Comparison of ENCODE assay signal across 16 mouse cellular contexts in the genomic region with DNA sequence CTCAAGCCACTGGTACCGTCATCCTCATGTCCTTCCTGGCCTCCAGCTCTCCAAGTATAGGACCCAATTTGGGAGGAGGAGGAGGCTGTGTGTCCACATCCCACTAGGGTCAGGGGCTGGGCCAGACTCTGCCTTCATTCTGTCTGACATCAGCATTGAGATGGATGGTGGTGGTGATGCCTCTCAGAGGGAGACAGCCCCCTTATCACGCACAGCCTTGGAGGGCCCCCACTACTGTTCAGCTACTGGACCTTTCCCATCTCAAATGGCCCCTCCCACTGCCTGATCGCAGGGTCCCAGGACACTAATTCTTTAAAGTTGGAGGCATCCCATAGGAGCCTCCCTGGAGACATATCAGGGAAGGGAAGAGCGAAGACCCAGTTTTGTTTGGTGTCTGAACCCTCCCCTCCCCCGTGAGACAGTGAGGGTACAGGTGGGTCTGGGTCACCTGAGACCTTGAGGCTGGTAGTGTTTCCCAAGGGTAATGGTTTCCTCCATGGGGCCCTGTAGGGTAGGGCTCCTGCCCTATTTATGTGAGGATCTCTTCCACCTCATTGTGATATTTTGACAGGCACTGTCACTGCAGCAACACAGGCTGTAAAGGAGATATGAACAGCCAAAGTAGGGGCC. TPM values are rescaled to one million over a fixed set of nuclear protein-coding genes. Genes with fewer than 3 reads are reported as not detected.
DNase-seq lines count a peak whose midpoint lies in the region; ATAC-seq lines count a peak whose summit lies in the region.
"Had no signal": no experiment of that assay in that cellular context is flagged by ENCODE, and none has a peak within 500 bp of the region (broad histone marks: within the 10 kb centered on the region; RNA-seq: fewer than 3 reads in every experiment).

No protein-coding gene starts in this region.

- H3K9me3 ChIP-seq in embryonic facial prominence, embryonic 13.5 days = no peaks in the 10 kb centered on the region
- H3K9me3 ChIP-seq in embryonic facial prominence, embryonic 10.5 days = no peaks in the 10 kb centered on the region
- no peaks in the 10 kb centered on the region for H3K9me3 ChIP-seq in heart, embryonic 14.5 days (ENCODE audit: control insufficient read depth, low read length)
- H3K9me3 ChIP-seq in liver, embryonic 12.5 days (replicated peaks) = no peaks in the 10 kb centered on the region
- no peaks in the 10 kb centered on the region for H3K9me3 ChIP-seq in liver, embryonic 11.5 days (ENCODE audit: control insufficient read depth, low read length)
- H3K9me3 ChIP-seq: embryonic facial prominence, embryonic 15.5 days; forebrain, embryonic 10.5 days; heart, embryonic 15.5 days; hindbrain, embryonic 10.5 days; intestine, embryonic 15.5 days had no signal

- H3K4me2 ChIP-seq in embryonic facial prominence, embryonic 13.5 days = no peak overlapping the region
- H3K4me2 ChIP-seq in heart, embryonic 14.5 days (ENCODE audit: low read length) = no peak overlapping the region
- no peak overlapping the region for H3K4me2 ChIP-seq in liver, embryonic 12.5 days
- no peak overlapping the region for H3K4me2 ChIP-seq in liver, embryonic 11.5 days
- H3K4me2 ChIP-seq: embryonic facial prominence, embryonic 15.5 days; heart, embryonic 15.5 days; hindbrain, embryonic 14.5 days; intestine, embryonic 15.5 days had no signal

- no peak for DNase-seq in embryonic facial prominence, embryonic 10.5 days (ENCODE audit: low spot score)
- DNase-seq in heart, postnatal 14 days = no peak
- DNase-seq in liver, embryonic 11.5 days (ENCODE audit: low spot score) = no peak
- no peak for DNase-seq in adrenal gland, adult (ENCODE audit: inconsistent age in 2 of 2, low spot score in 1 of 2)
- DNase-seq: cerebellum, adult 11 months; kidney, adult 18-20 months had no signal

- intact Hi-C loops in heart, postnatal 14 days (cut with DNase I) = loop anchor here (5.0 kb wide), 1 partner anchor 81 kb away; no protein-coding TSS in a partner anchor

- no peak overlapping the region for H3K27ac ChIP-seq in embryonic facial prominence, embryonic 13.5 days
- H3K27ac ChIP-seq in embryonic facial prominence, embryonic 10.5 days (replicated peaks) = no peak overlapping the region
- no peak overlapping the region for H3K27ac ChIP-seq in heart, embryonic 14.5 days (replicated peaks in 1 of 2; ENCODE audit: control insufficient read depth in 1 of 2, insufficient read depth in 1 of 2, low read depth in 2 of 2, low read length in 2 of 2)
- H3K27ac ChIP-seq in liver, embryonic 12.5 days = no peak overlapping the region
- no peak overlapping the region for H3K27ac ChIP-seq in liver, embryonic 11.5 days (ENCODE audit: low read depth, low read length)
- H3K27ac ChIP-seq: forebrain, embryonic 10.5 days; heart, embryonic 15.5 days; hindbrain, embryonic 10.5 days; hindbrain, embryonic 14.5 days; intestine, embryonic 15.5 days had no signal

- H3K27me3 ChIP-seq in embryonic facial prominence, embryonic 13.5 days = no peaks in the 10 kb centered on the region
- no peaks in the 10 kb centered on the region for H3K27me3 ChIP-seq in embryonic facial prominence, embryonic 10.5 days (replicated peaks; ENCODE audit: low read depth, poor library complexity, severe bottlenecking)
- no peaks in the 10 kb centered on the region for H3K27me3 ChIP-seq in heart, embryonic 14.5 days (ENCODE audit: control insufficient read depth, insufficient read depth, low read length)
- 0 out of 2 replicates have a peak, but pooled peaks cover 3% of the 10 kb centered on the region for H3K27me3 ChIP-seq in liver, embryonic 12.5 days (replicated peaks)
- no peaks in the 10 kb centered on the region for H3K27me3 ChIP-seq in liver, embryonic 11.5 days (replicated peaks; ENCODE audit: control insufficient read depth, insufficient read depth, low read length)
- H3K27me3 ChIP-seq: embryonic facial prominence, embryonic 15.5 days; heart, embryonic 15.5 days; intestine, embryonic 15.5 days had no signal

- H3K4me3 ChIP-seq in embryonic facial prominence, embryonic 13.5 days = no peak overlapping the region
- H3K4me3 ChIP-seq in embryonic facial prominence, embryonic 10.5 days = no peak overlapping the region
- H3K4me3 ChIP-seq in heart, embryonic 14.5 days (ENCODE audit: control insufficient read depth in 1 of 2, insufficient read depth in 1 of 2, low read depth in 1 of 2, low read length in 2 of 2) = no peak overlapping the region
- no peak overlapping the region for H3K4me3 ChIP-seq in liver, embryonic 12.5 days
- H3K4me3 ChIP-seq in liver, embryonic 11.5 days (ENCODE audit: low read depth, low read length) = no peak overlapping the region
- H3K4me3 ChIP-seq: embryonic facial prominence, embryonic 15.5 days; erythroblast, embryonic 14.5 days; forebrain, embryonic 10.5 days; heart, embryonic 15.5 days; hindbrain, embryonic 10.5 days; intestine, embryonic 15.5 days had no signal

- H3K36me3 ChIP-seq in embryonic facial prominence, embryonic 13.5 days = peaks cover 47% of the 10 kb centered on the region
- peaks cover 58% of the 10 kb centered on the region for H3K36me3 ChIP-seq in embryonic facial prominence, embryonic 10.5 days (replicated peaks)
- peaks cover 56% of the 10 kb centered on the region for H3K36me3 ChIP-seq in heart, embryonic 14.5 days (ENCODE audit: control insufficient read depth, insufficient read depth, low read length)
- peaks cover 52% of the 10 kb centered on the region for H3K36me3 ChIP-seq in liver, embryonic 12.5 days
- peaks cover 34% of the 10 kb centered on the region for H3K36me3 ChIP-seq in liver, embryonic 11.5 days (ENCODE audit: control insufficient read depth, insufficient read depth, low read length)

- no peaks in the 10 kb centered on the region for H3K4me1 ChIP-seq in embryonic facial prominence, embryonic 13.5 days
- H3K4me1 ChIP-seq in embryonic facial prominence, embryonic 10.5 days = peaks cover 19% of the 10 kb centered on the region
- H3K4me1 ChIP-seq in heart, embryonic 14.5 days (ENCODE audit: control insufficient read depth in 2 of 2, insufficient read depth in 2 of 2, low read length in 2 of 2) = peaks cover 0 to 10% of the 10 kb centered on the region in 2 experiments; a peak in 3 of 4 replicates
- H3K4me1 ChIP-seq in liver, embryonic 12.5 days = no peaks in the 10 kb centered on the region; the same call in 1 of the 2 replicates
- H3K4me1 ChIP-seq in liver, embryonic 11.5 days (replicated peaks; ENCODE audit: control insufficient read depth, insufficient read depth, low read length) = no peaks in the 10 kb centered on the region
- H3K4me1 ChIP-seq: embryonic facial prominence, embryonic 15.5 days; intestine, embryonic 15.5 days had no signal

- ATAC-seq in embryonic facial prominence, embryonic 13.5 days (ENCODE audit: insufficient number of reproducible peaks, insufficient read depth, low FRiP score, low TSS enrichment, low read depth) = 0 out of 2 replicates have a peak, but pooled peaks have one; percentile 18
- 0 out of 2 replicates have a peak, but pooled peaks have one; percentile 28 for ATAC-seq in heart, embryonic 14.5 days (ENCODE audit: insufficient number of reproducible peaks, insufficient read depth, low FRiP score, low read depth)
- ATAC-seq in liver, embryonic 12.5 days = peak; percentile 20; the same call in 1 of the 2 replicates
- ATAC-seq in liver, embryonic 11.5 days (replicated peaks; ENCODE audit: low FRiP score) = no peak; the same call in 1 of the 2 replicates
- ATAC-seq: intestine, embryonic 15.5 days had no signal

- no peak overlapping the region for H3K9ac ChIP-seq in embryonic facial prominence, embryonic 13.5 days
- no peak overlapping the region for H3K9ac ChIP-seq in heart, embryonic 14.5 days (ENCODE audit: low read length)
- no peak overlapping the region for H3K9ac ChIP-seq in liver, embryonic 12.5 days
- no peak overlapping the region for H3K9ac ChIP-seq in liver, embryonic 11.5 days (ENCODE audit: low read depth, low read length)
- H3K9ac ChIP-seq: embryonic facial prominence, embryonic 15.5 days; heart, embryonic 15.5 days; hindbrain, embryonic 14.5 days; intestine, embryonic 15.5 days had no signal

- WGBS in embryonic facial prominence, embryonic 13.5 days = 93% methylated on average over 5 of the region's 5 CpGs
- 92% methylated on average over 5 of the region's 5 CpGs for WGBS in embryonic facial prominence, embryonic 10.5 days
- 83% methylated on average over 5 of the region's 5 CpGs for WGBS in heart, embryonic 14.5 days
- 87% methylated on average over 5 of the region's 5 CpGs for WGBS in liver, embryonic 12.5 days (ENCODE audit: insufficient replicate concordance)
- WGBS in liver, embryonic 11.5 days = 79% methylated on average over 5 of the region's 5 CpGs

RNA-seq across cellular contexts. Expression of a gene that starts 38.7 kb away (rescaled TPM):
- 4.0 and 4.3 TPM in 2 replicates for polyA plus RNA-seq in embryonic facial prominence, embryonic 13.5 days (2015; fragmentation: Nextera tagmentation; extraction: Ambion mirVana)
- polyA plus RNA-seq in embryonic facial prominence, embryonic 10.5 days (2016; fragmentation: Nextera tagmentation; extraction: Ambion mirVana) = 4.2 and 4.3 TPM in 2 replicates
- 4.4 and 4.6 TPM in 2 replicates for polyA plus RNA-seq in heart, embryonic 14.5 days (2014; fragmentation: Nextera tagmentation; extraction: Ambion mirVana)
- total RNA-seq in heart, postnatal 14 days (2021) = 1 to 10 TPM; 8.7 to 9.1 TPM
- polyA plus RNA-seq in liver, embryonic 12.5 days (2016; fragmentation: Nextera tagmentation; extraction: Ambion mirVana) = 1.8 and 2.3 TPM in 2 replicates
- polyA plus RNA-seq in liver, embryonic 11.5 days (2014; fragmentation: Nextera tagmentation; extraction: Ambion mirVana) = 1.8 and 2.2 TPM in 2 replicates
- polyA plus RNA-seq: erythroblast, embryonic 14.5 days had no signal
